Mouse (Mus musculus): ENCODE results near the gene Tpgs1. TPM values are rescaled to one million over a fixed set of nuclear protein-coding genes. Genes with fewer than 3 reads are reported as not detected.

The Tpgs1 gene
- polyA plus RNA-seq, 1 experiment from 2014 or later, result 76.6 TPM

- H3K4me3 ChIP-seq (replicated peaks; ENCODE audit: low read length), result no peak overlapping the region
- H3K9me3 ChIP-seq (ENCODE audit: control insufficient read depth, low read length), result no peaks in the 10 kb centered on the region
- H3K4me2 ChIP-seq (ENCODE audit: low read length), result no peak overlapping the region
- peaks cover 21% of the 10 kb centered on the region for H3K36me3 ChIP-seq (ENCODE audit: control insufficient read depth, insufficient read depth)
- WGBS, result 95% methylated on average over 25 of the region's 25 CpGs
- peaks cover 20% of the 10 kb centered on the region for H3K4me1 ChIP-seq (replicated peaks; ENCODE audit: control insufficient read depth, insufficient read depth, low read length)
- H3K27me3 ChIP-seq (replicated peaks; ENCODE audit: control insufficient read depth, insufficient read depth, low read length), result no peaks in the 10 kb centered on the region
- no peak overlapping the region for H3K9ac ChIP-seq (replicated peaks; ENCODE audit: low read depth, low read length)
- ATAC-seq, result no peak
- H3K27ac ChIP-seq (ENCODE audit: low read length), result no peak overlapping the region
Measured at GRCm38 (mm10) chr10:79684770-79685600, 15.8 kb downstream of the Tpgs1 start.

- Histone ChIP-seq H3K9ac (replicated peaks; ENCODE audit: low read depth, low read length) (no peak overlapping the region), H3K27me3 (replicated peaks; ENCODE audit: control insufficient read depth, insufficient read depth, low read length) (no peaks in the 10 kb centered on the region), H3K36me3 (ENCODE audit: control insufficient read depth, insufficient read depth) (peaks cover 21% of the 10 kb centered on the region), H3K27ac (ENCODE audit: low read length) (no peak overlapping the region), H3K4me1 (replicated peaks; ENCODE audit: control insufficient read depth, insufficient read depth, low read length) (peaks cover 16% of the 10 kb centered on the region), H3K4me3 (replicated peaks; ENCODE audit: low read length) (no peak overlapping the region), H3K4me2 (ENCODE audit: low read length) (no peak overlapping the region), H3K9me3 (ENCODE audit: control insufficient read depth, low read length) (no peaks in the 10 kb centered on the region)
- WGBS, result 86% methylated on average over 2 of the region's 2 CpGs
- ATAC-seq, result no peak
Measured at GRCm38 (mm10) chr10:79686219-79686618, 17.1 kb downstream of the Tpgs1 start.

- Histone ChIP-seq H3K4me2 (ENCODE audit: low read length) (no peak overlapping the region), H3K27ac (ENCODE audit: low read length) (no peak overlapping the region), H3K36me3 (ENCODE audit: control insufficient read depth, insufficient read depth) (peaks cover 21% of the 10 kb centered on the region), H3K27me3 (replicated peaks; ENCODE audit: control insufficient read depth, insufficient read depth, low read length) (no peaks in the 10 kb centered on the region), H3K9me3 (ENCODE audit: control insufficient read depth, low read length) (no peaks in the 10 kb centered on the region), H3K4me3 (replicated peaks; ENCODE audit: low read length) (no peak overlapping the region), H3K9ac (replicated peaks; ENCODE audit: low read depth, low read length) (no peak overlapping the region), H3K4me1 (replicated peaks; ENCODE audit: control insufficient read depth, insufficient read depth, low read length) (peaks cover 14% of the 10 kb centered on the region)
- ATAC-seq, result no peak
- 100% methylated on average over 1 of the region's 1 CpGs for WGBS
Measured at GRCm38 (mm10) chr10:79686691-79687090, 17.5 kb downstream of the Tpgs1 start.

- H3K4me2 ChIP-seq (ENCODE audit: low read length), result no peak overlapping the region
- no peak for ATAC-seq
- no peaks in the 10 kb centered on the region for H3K27me3 ChIP-seq (replicated peaks; ENCODE audit: control insufficient read depth, insufficient read depth, low read length)
- WGBS, result 97% methylated on average over 6 of the region's 6 CpGs
- peaks cover 21% of the 10 kb centered on the region for H3K36me3 ChIP-seq (ENCODE audit: control insufficient read depth, insufficient read depth)
- H3K9ac ChIP-seq (replicated peaks; ENCODE audit: low read depth, low read length), result no peak overlapping the region
- no peak overlapping the region for H3K27ac ChIP-seq (ENCODE audit: low read length)
- H3K4me1 ChIP-seq (replicated peaks; ENCODE audit: control insufficient read depth, insufficient read depth, low read length), result peaks cover 14% of the 10 kb centered on the region
- H3K4me3 ChIP-seq (replicated peaks; ENCODE audit: low read length), result no peak overlapping the region
- H3K9me3 ChIP-seq (ENCODE audit: control insufficient read depth, low read length), result no peaks in the 10 kb centered on the region
Measured at GRCm38 (mm10) chr10:79687513-79687912, 18.3 kb downstream of the Tpgs1 start.

- Histone ChIP-seq H3K4me2 (ENCODE audit: low read length) (no peak within 1 kb of the TSS), H3K9ac (replicated peaks; ENCODE audit: low read depth, low read length) (no peak within 1 kb of the TSS), H3K36me3 (ENCODE audit: control insufficient read depth, insufficient read depth) (peaks cover 21% of the 10 kb centered on the region), H3K27me3 (replicated peaks; ENCODE audit: control insufficient read depth, insufficient read depth, low read length) (no peaks in the 10 kb centered on the region), H3K4me1 (replicated peaks; ENCODE audit: control insufficient read depth, insufficient read depth, low read length) (peaks cover 2% of the 10 kb centered on the region), H3K4me3 (replicated peaks; ENCODE audit: low read length) (no peak within 1 kb of the TSS), H3K9me3 (ENCODE audit: control insufficient read depth, low read length) (no peaks in the 10 kb centered on the region), H3K27ac (ENCODE audit: low read length) (no peak within 1 kb of the TSS)
- no peak for ATAC-seq
- 80% methylated on average over 4 of the region's 4 CpGs for WGBS
Measured at GRCm38 (mm10) chr10:79688720-79689119, 19.6 kb downstream of the Tpgs1 start, which contains the start of gene Gzmm. Gene Gzmm, plus strand, starts transcription at chr10:79689020.

- 88% methylated on average over 3 of the region's 3 CpGs for WGBS
- Histone ChIP-seq H3K9me3 (ENCODE audit: control insufficient read depth, low read length) (no peaks in the 10 kb centered on the region), H3K36me3 (ENCODE audit: control insufficient read depth, insufficient read depth) (peaks cover 21% of the 10 kb centered on the region)
Measured at GRCm38 (mm10) chr10:79689178-79689577, 20.0 kb downstream of the Tpgs1 start.

GRCm38 (mm10) chr10:79691986-79692548 lies 22.9 kb downstream of the Tpgs1 start:
- no peak overlapping the region for H3K27ac ChIP-seq (ENCODE audit: low read length)
- no peak for ATAC-seq
- H3K4me1 ChIP-seq (replicated peaks; ENCODE audit: control insufficient read depth, insufficient read depth, low read length), result peaks cover 3% of the 10 kb centered on the region; the same call in 1 of the 2 replicates
- no peaks in the 10 kb centered on the region for H3K9me3 ChIP-seq (ENCODE audit: control insufficient read depth, low read length)
- no peak overlapping the region for H3K9ac ChIP-seq (replicated peaks; ENCODE audit: low read depth, low read length)
- WGBS, result 91% methylated on average over 2 of the region's 2 CpGs
- H3K36me3 ChIP-seq (ENCODE audit: control insufficient read depth, insufficient read depth), result peaks cover 11% of the 10 kb centered on the region
- H3K4me2 ChIP-seq (ENCODE audit: low read length), result no peak overlapping the region
- H3K4me3 ChIP-seq (replicated peaks; ENCODE audit: low read length), result no peak overlapping the region
- no peaks in the 10 kb centered on the region for H3K27me3 ChIP-seq (replicated peaks; ENCODE audit: control insufficient read depth, insufficient read depth, low read length)

More at GRCm38 (mm10) chr10:79689178-79689577, 20.0 kb downstream of the Tpgs1 start:
- no peak for ATAC-seq
- no peak overlapping the region for H3K4me2 ChIP-seq (ENCODE audit: low read length)
- no peak overlapping the region for H3K9ac ChIP-seq (replicated peaks; ENCODE audit: low read depth, low read length)
- H3K27me3 ChIP-seq (replicated peaks; ENCODE audit: control insufficient read depth, insufficient read depth, low read length), result no peaks in the 10 kb centered on the region
- H3K4me1 ChIP-seq (replicated peaks; ENCODE audit: control insufficient read depth, insufficient read depth, low read length), result no peaks in the 10 kb centered on the region
- no peak overlapping the region for H3K27ac ChIP-seq (ENCODE audit: low read length)
- no peak overlapping the region for H3K4me3 ChIP-seq (replicated peaks; ENCODE audit: low read length)

- no peak for ATAC-seq
- Histone ChIP-seq H3K4me3 (replicated peaks; ENCODE audit: low read length) (no peak overlapping the region), H3K9me3 (ENCODE audit: control insufficient read depth, low read length) (no peaks in the 10 kb centered on the region), H3K36me3 (ENCODE audit: control insufficient read depth, insufficient read depth) (peaks cover 5% of the 10 kb centered on the region), H3K9ac (replicated peaks; ENCODE audit: low read depth, low read length) (no peak overlapping the region), H3K27ac (ENCODE audit: low read length) (no peak overlapping the region), H3K4me2 (ENCODE audit: low read length) (no peak overlapping the region), H3K27me3 (replicated peaks; ENCODE audit: control insufficient read depth, insufficient read depth, low read length) (no peaks in the 10 kb centered on the region), H3K4me1 (replicated peaks; ENCODE audit: control insufficient read depth, insufficient read depth, low read length) (peaks cover 3% of the 10 kb centered on the region; the same call in 1 of the 2 replicates)
- WGBS, result 78% methylated on average over 12 of the region's 12 CpGs
Measured at GRCm38 (mm10) chr10:79693580-79694378, 24.6 kb downstream of the Tpgs1 start.

GRCm38 (mm10) chr10:79694379-79694655 lies 25.1 kb downstream of the Tpgs1 start:
- H3K4me1 ChIP-seq (replicated peaks; ENCODE audit: control insufficient read depth, insufficient read depth, low read length), result peaks cover 3% of the 10 kb centered on the region; the same call in 1 of the 2 replicates
- H3K9ac ChIP-seq (replicated peaks; ENCODE audit: low read depth, low read length), result no peak overlapping the region
- ATAC-seq, result no peak
- WGBS, result 86% methylated on average over 6 of the region's 6 CpGs
- H3K4me3 ChIP-seq (replicated peaks; ENCODE audit: low read length), result no peak overlapping the region
- no peaks in the 10 kb centered on the region for H3K27me3 ChIP-seq (replicated peaks; ENCODE audit: control insufficient read depth, insufficient read depth, low read length)
- no peak overlapping the region for H3K27ac ChIP-seq (ENCODE audit: low read length)
- no peak overlapping the region for H3K4me2 ChIP-seq (ENCODE audit: low read length)
- 0 out of 2 replicates have a peak, but pooled peaks cover under 1% of the 10 kb centered on the region for H3K36me3 ChIP-seq (ENCODE audit: control insufficient read depth, insufficient read depth)
- H3K9me3 ChIP-seq (ENCODE audit: control insufficient read depth, low read length), result no peaks in the 10 kb centered on the region

Data from forebrain, embryonic 16.5 days (tissue).